Mouse (Mus musculus): ENCODE data around the gene Lhx1. TPM values are rescaled to one million over a fixed set of nuclear protein-coding genes. Genes with fewer than 3 reads are reported as not detected.

Lhx1 gene
- total and polyA plus RNA-seq, 2 experiments from 2014 or later, result 21.3 to 44.9 TPM

- DNase-seq (ENCODE audit: low spot score) (no peak), ATAC-seq (ENCODE audit: low FRiP score) (no peak)
- no peaks in the 10 kb centered on the region for H3K9me3 ChIP-seq (ENCODE audit: low read length)
- peak overlapping the region; percentile 21 for H3K27ac ChIP-seq (ENCODE audit: low read depth, low read length)
- no peak for TF ChIP-seq CTCF (IDR thresholded peaks at IDR 0.05)
- WGBS, result 2% methylated on average over 31 of the region's 31 CpGs
- H3K36me3 ChIP-seq (ENCODE audit: insufficient read depth, low read length), result no peaks in the 10 kb centered on the region
- H3K9ac ChIP-seq (replicated peaks; ENCODE audit: low read length, poor library complexity, severe bottlenecking), result peak overlapping the region; percentile 30
- peak overlapping the region; percentile 49 for H3K4me3 ChIP-seq (ENCODE audit: low read depth, low read length)
- peaks cover 44% of the 10 kb centered on the region for H3K27me3 ChIP-seq (ENCODE audit: insufficient read depth, low read length)
- peak overlapping the region; percentile 44 for H3K4me2 ChIP-seq (ENCODE audit: low read depth, low read length, poor library complexity, severe bottlenecking)
- no peaks in the 10 kb centered on the region for H3K4me1 ChIP-seq (ENCODE audit: insufficient read depth, low read length)
These were observed 4.9 kb downstream of the Lhx1 start for GRCm38 (mm10) chr11:84520269-84521070.

- H3K4me3 ChIP-seq (ENCODE audit: low read depth, low read length), result peak overlapping the region; percentile 49
- H3K9ac ChIP-seq (replicated peaks; ENCODE audit: low read length, poor library complexity, severe bottlenecking), result peak overlapping the region; percentile 30
- H3K9me3 ChIP-seq (ENCODE audit: low read length), result no peaks in the 10 kb centered on the region
- no peaks in the 10 kb centered on the region for H3K4me1 ChIP-seq (ENCODE audit: insufficient read depth, low read length)
- ATAC-seq (ENCODE audit: low FRiP score) (no peak), DNase-seq (ENCODE audit: low spot score) (no peak)
- no peaks in the 10 kb centered on the region for H3K36me3 ChIP-seq (ENCODE audit: insufficient read depth, low read length)
- TF ChIP-seq CTCF (IDR thresholded peaks at IDR 0.05), result no peak
- 4% methylated on average over 33 of the region's 34 CpGs for WGBS
- H3K27ac ChIP-seq (ENCODE audit: low read depth, low read length), result peak overlapping the region; percentile 47
- H3K27me3 ChIP-seq (ENCODE audit: insufficient read depth, low read length), result peaks cover 45% of the 10 kb centered on the region
- H3K4me2 ChIP-seq (ENCODE audit: low read depth, low read length, poor library complexity, severe bottlenecking), result peak overlapping the region; percentile 44
These were observed 5.6 kb downstream of the Lhx1 start for GRCm38 (mm10) chr11:84519576-84520268.

GRCm38 (mm10) chr11:84519036-84519435, 6.3 kb downstream of the Lhx1 start:
- no peak for TF ChIP-seq CTCF (IDR thresholded peaks at IDR 0.05)
- WGBS, result 12% methylated on average over 12 of the region's 12 CpGs
- Histone ChIP-seq H3K9me3 (ENCODE audit: low read length) (no peaks in the 10 kb centered on the region), H3K4me1 (ENCODE audit: insufficient read depth, low read length) (no peaks in the 10 kb centered on the region), H3K27me3 (ENCODE audit: insufficient read depth, low read length) (peaks cover 43% of the 10 kb centered on the region), H3K36me3 (ENCODE audit: insufficient read depth, low read length) (no peaks in the 10 kb centered on the region), H3K4me2 (ENCODE audit: low read depth, low read length, poor library complexity, severe bottlenecking) (peak overlapping the region; percentile 44), H3K27ac (ENCODE audit: low read depth, low read length) (peak overlapping the region; percentile 47; the same call in 1 of the 2 replicates), H3K4me3 (ENCODE audit: low read depth, low read length) (peak overlapping the region; percentile 49), H3K9ac (replicated peaks; ENCODE audit: low read length, poor library complexity, severe bottlenecking) (peak overlapping the region; percentile 30)
- no peak for ATAC-seq (ENCODE audit: low FRiP score)
- DNase-seq (ENCODE audit: low spot score), result no peak

- ATAC-seq (ENCODE audit: low FRiP score), result no peak
- peak overlapping the region; percentile 49 for H3K4me3 ChIP-seq (ENCODE audit: low read depth, low read length)
- H3K9me3 ChIP-seq (ENCODE audit: low read length), result no peaks in the 10 kb centered on the region
- no peak overlapping the region for H3K9ac ChIP-seq (replicated peaks; ENCODE audit: low read length, poor library complexity, severe bottlenecking)
- H3K36me3 ChIP-seq (ENCODE audit: insufficient read depth, low read length), result no peaks in the 10 kb centered on the region
- no peak overlapping the region for H3K27ac ChIP-seq (ENCODE audit: low read depth, low read length)
- peaks cover 40% of the 10 kb centered on the region for H3K27me3 ChIP-seq (ENCODE audit: insufficient read depth, low read length)
- H3K4me1 ChIP-seq (ENCODE audit: insufficient read depth, low read length), result no peaks in the 10 kb centered on the region
- TF ChIP-seq CTCF (IDR thresholded peaks at IDR 0.05), result no peak
- DNase-seq (ENCODE audit: low spot score), result no peak
- peak overlapping the region; percentile 44; the same call in 1 of the 2 replicates for H3K4me2 ChIP-seq (ENCODE audit: low read depth, low read length, poor library complexity, severe bottlenecking)
- WGBS, result 29% methylated on average over 5 of the region's 5 CpGs
These were observed 7.1 kb downstream of the Lhx1 start for GRCm38 (mm10) chr11:84518261-84518660.

- H3K27ac ChIP-seq (ENCODE audit: low read depth, low read length), result no peak overlapping the region
- H3K9ac ChIP-seq (replicated peaks; ENCODE audit: low read length, poor library complexity, severe bottlenecking), result no peak overlapping the region
- ATAC-seq (ENCODE audit: low FRiP score) (no peak), DNase-seq (ENCODE audit: low spot score) (no peak)
- H3K4me3 ChIP-seq (ENCODE audit: low read depth, low read length), result peak overlapping the region; percentile 6; the same call in 1 of the 2 replicates
- H3K4me2 ChIP-seq (ENCODE audit: low read depth, low read length, poor library complexity, severe bottlenecking), result peak overlapping the region; percentile 37
- H3K36me3 ChIP-seq (ENCODE audit: insufficient read depth, low read length), result no peaks in the 10 kb centered on the region
- TF ChIP-seq CTCF (IDR thresholded peaks at IDR 0.05), result no peak
- H3K27me3 ChIP-seq (ENCODE audit: insufficient read depth, low read length), result peaks cover 40% of the 10 kb centered on the region
- 24% methylated on average over 2 of the region's 2 CpGs for WGBS
- no peaks in the 10 kb centered on the region for H3K4me1 ChIP-seq (ENCODE audit: insufficient read depth, low read length)
- no peaks in the 10 kb centered on the region for H3K9me3 ChIP-seq (ENCODE audit: low read length)
These were observed 7.9 kb downstream of the Lhx1 start for GRCm38 (mm10) chr11:84517431-84517830.
